Mouse (Mus musculus) neutrophil, adult 5-6 weeks (primary cell): ENCODE data around the gene B020031M17Rik. TPM values are rescaled to one million over a fixed set of nuclear protein-coding genes. Genes with fewer than 3 reads are reported as not detected.

Experiments used
- total RNA-seq: library from RNA; stranded (forward); fragments of 200-1000 nt; gene quantifications from 2 replicates; pipeline ENCODE4 v1.2.3, GENCODE M21; 2017

B020031M17Rik gene
- total RNA-seq, 1 experiment from 2014 or later, result not detected

Other genes with a start within 250 kb of the B020031M17Rik start
- gene Nim1k, start 194.9 kb downstream of the B020031M17Rik start, total RNA-seq, result 0.23 and 0.37 TPM in 2 replicates
- 56.8 and 65.6 TPM in 2 replicates for gene Zfp131, start 159.9 kb downstream of the B020031M17Rik start, total RNA-seq
- gene AF067063, start 120.6 kb downstream of the B020031M17Rik start, total RNA-seq, result not detected in 2 replicates
- not detected in 2 replicates for gene D13Ertd608e, start 114.8 kb downstream of the B020031M17Rik start, total RNA-seq
- gene Tcstv1, start 56.0 kb downstream of the B020031M17Rik start, total RNA-seq, result not detected in 2 replicates
- gene Gm21761, start 21.5 kb downstream of the B020031M17Rik start, total RNA-seq, result not detected in 2 replicates
- not detected in 2 replicates for gene Gm36079, start 76.2 kb upstream of the B020031M17Rik start, total RNA-seq
- gene Gm21188, start 101.4 kb upstream of the B020031M17Rik start, total RNA-seq, result 10.2 and 18.7 TPM in 2 replicates
- not detected in 2 replicates for gene Gm20767, start 189.4 kb upstream of the B020031M17Rik start, total RNA-seq
- gene Gm21818, start 221.6 kb upstream of the B020031M17Rik start, total RNA-seq, result not detected in 2 replicates